Mouse (Mus musculus) bone marrow, adult 2 months (tissue): ENCODE results near the gene Wls. TPM values are rescaled to one million over a fixed set of nuclear protein-coding genes. Genes with fewer than 3 reads are reported as not detected.

Experiments used
- H3K27ac ChIP-seq: fragments of 200-500 bp; 2 replicates; pipeline ENCODE4 v1.5.1; 2012; ENCODE audit warnings: low read depth, mild to moderate bottlenecking, control low read depth, inconsistent platforms, low read length; ENCODE audit not compliant: control insufficient read depth, poor library complexity, insufficient read depth
- H3K4me1 ChIP-seq: fragments of 200-500 bp; 2 replicates; pipeline ENCODE4 v1.6.1; 2011; ENCODE audit warnings: low read length; ENCODE audit not compliant: control insufficient read depth, insufficient read depth
- H3K4me3 ChIP-seq: fragments of 200-500 bp; replicated peaks from 2 replicates; pipeline ENCODE3; 2011; ENCODE audit warnings: mild to moderate bottlenecking, low read depth, low read length, control low read depth; ENCODE audit not compliant: control insufficient read depth
- CTCF ChIP-seq: fragments of 200-500 bp; IDR thresholded peaks from 2 replicates; pipeline ENCODE4 v1.5.1; 2011; ENCODE audit warnings: low read length, control low read depth; ENCODE audit not compliant: control insufficient read depth, insufficient read depth
- POLR2A ChIP-seq: fragments of 200-500 bp; IDR thresholded peaks from 2 replicates; pipeline ENCODE4 v1.6.1; 2011; ENCODE audit warnings: low read depth, mild to moderate bottlenecking, control low read depth, low read length, borderline replicate concordance; ENCODE audit not compliant: control insufficient read depth
- WGBS: fragments of 180-500 bp; shearing (Covaris S2); methylation state at CpG from one replicate; pipeline ENCODE4 v1.1.7; 2018; 5-methylcytosine and 5-hydroxymethylcytosine counted together
- polyA plus RNA-seq: library from polyadenylated mRNA; stranded (reverse); fragments of >200 nt; gene quantifications from 2 replicates; pipeline ENCODE4 v1.2.4, GENCODE M21; 2011; ENCODE audit warnings: low replicate concordance; ENCODE audit not compliant: missing spikeins, insufficient read depth, insufficient read length

The Wls gene
- polyA plus RNA-seq, 1 experiment: 17.2 TPM

- Histone ChIP-seq H3K4me3 (no peak overlapping the region), H3K27ac (no peak overlapping the region), H3K4me1 (no peaks in the 10 kb centered on the region)
- TF ChIP-seq CTCF (no peak), POLR2A (no peak)
Observed at GRCm38 (mm10) chr3:159848156-159848555, 8.7 kb downstream of the Wls start.

- 89% methylated on average over 2 of the region's 2 CpGs for WGBS
- TF ChIP-seq CTCF: no peak
- TF ChIP-seq POLR2A: no peak
- Histone ChIP-seq H3K4me3 (no peak overlapping the region), H3K27ac (no peak overlapping the region), H3K4me1 (no peaks in the 10 kb centered on the region)
Observed at GRCm38 (mm10) chr3:159851476-159851875, 12.0 kb downstream of the Wls start.

DNA sequence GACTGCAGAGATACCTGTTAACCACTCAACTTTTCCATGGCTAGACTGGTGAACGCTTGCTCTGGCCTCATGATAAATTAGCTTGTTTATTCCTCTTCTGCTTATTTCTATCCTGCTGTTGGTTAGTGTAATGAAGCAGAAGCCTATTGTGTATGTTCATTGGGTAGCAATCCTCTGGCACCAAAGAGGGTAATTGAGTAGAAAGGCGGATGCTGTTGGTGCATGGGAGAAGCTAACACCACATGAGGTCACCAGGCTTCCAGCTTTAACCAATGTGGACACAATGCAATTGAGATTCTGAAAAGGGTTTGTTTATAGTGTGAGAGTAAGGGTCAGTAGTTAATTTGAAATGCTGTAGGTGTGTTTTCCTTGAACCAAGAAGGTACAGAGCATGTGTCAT, 12.5 kb downstream of the Wls start:
- Histone ChIP-seq H3K4me3 (no peak overlapping the region), H3K27ac (no peak overlapping the region), H3K4me1 (no peaks in the 10 kb centered on the region)
- no peak for TF ChIP-seq POLR2A
- no peak for TF ChIP-seq CTCF
- 79% methylated on average over 2 of the region's 2 CpGs for WGBS

GRCm38 (mm10) chr3:159857112-159857511, 17.6 kb downstream of the Wls start:
- no peak for TF ChIP-seq CTCF
- no peak for TF ChIP-seq POLR2A
- no peaks in the 10 kb centered on the region for H3K4me1 ChIP-seq
- 69% methylated on average over 1 of the region's 1 CpGs for WGBS

DNA sequence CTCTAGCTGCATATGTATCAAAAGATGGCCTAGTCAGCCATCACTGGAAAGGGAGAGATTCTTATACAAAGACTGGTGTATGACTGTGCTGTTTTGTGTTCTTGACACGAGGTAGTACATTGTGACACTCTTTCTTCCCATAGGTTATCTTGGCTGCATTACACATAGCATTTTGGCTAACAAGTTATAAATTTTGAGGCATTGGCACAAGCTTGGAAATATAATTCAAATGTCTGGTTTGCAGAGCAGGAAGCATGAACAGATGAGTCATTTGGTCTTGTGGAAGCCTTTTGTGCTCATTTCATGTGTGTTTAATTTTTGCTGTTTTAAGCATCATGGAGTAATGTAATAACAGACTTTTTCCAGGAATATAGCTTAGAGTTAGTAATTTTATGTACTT, 26.2 kb downstream of the Wls start:
- Histone ChIP-seq H3K4me1 (no peaks in the 10 kb centered on the region), H3K4me3 (no peak overlapping the region), H3K27ac (no peak overlapping the region)
- 39% methylated on average over 1 of the region's 1 CpGs for WGBS
- no peak for TF ChIP-seq CTCF
- TF ChIP-seq POLR2A: no peak

More at GRCm38 (mm10) chr3:159857112-159857511, 17.6 kb downstream of the Wls start:
- Histone ChIP-seq H3K4me3 (no peak overlapping the region), H3K27ac (no peak overlapping the region)

GRCm38 (mm10) chr3:159878983-159879382, 39.5 kb downstream of the Wls start:
- TF ChIP-seq POLR2A (no peak), CTCF (no peak)
- Histone ChIP-seq H3K4me3 (no peak overlapping the region), H3K4me1 (no peaks in the 10 kb centered on the region), H3K27ac (no peak overlapping the region)

DNA sequence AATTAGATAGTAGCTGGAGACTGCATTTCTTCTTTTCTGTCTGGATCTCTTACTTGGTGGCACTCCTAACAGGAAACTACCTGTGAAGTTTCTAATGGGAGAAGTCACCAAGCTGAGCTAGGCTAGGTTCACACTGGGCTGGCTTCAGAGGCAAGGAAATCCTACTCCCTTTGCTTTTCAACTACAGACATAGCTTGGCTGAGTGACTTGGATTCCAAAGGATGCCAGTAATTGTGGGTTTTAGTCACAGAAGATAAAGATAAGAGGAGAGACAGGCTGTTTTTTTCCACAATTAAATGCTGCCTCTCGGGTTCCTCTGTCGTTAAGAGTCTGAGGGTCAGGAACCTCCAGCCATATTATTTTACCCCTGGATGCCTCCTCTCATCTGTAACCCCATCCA, 43.9 kb downstream of the Wls start:
- Histone ChIP-seq H3K4me3 (no peak overlapping the region), H3K27ac (no peak overlapping the region), H3K4me1 (no peaks in the 10 kb centered on the region; the same call in 1 of the 2 replicates)
- WGBS: 65% methylated on average over 2 of the region's 2 CpGs
- no peak for TF ChIP-seq CTCF
- no peak for TF ChIP-seq POLR2A

DNA sequence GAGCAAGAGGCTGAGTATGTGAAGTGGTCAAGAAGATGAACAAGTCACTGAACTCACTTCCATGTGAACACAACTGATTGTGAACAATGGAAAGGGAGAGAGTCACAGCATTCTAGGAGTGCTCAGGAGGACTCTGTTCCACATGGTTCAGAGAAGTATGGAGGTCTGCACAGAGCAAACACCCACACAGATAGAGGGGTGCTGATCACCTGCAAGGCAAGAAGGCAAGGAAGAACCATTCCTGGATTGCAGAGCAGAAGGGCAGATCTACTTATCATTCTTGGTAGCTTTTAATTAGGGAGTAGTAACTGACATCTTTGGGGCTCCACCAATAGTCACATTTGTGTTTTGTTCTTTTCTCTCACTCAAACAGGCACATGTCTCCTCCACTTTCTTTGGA, 45.3 kb downstream of the Wls start:
- H3K4me3 ChIP-seq: no peak overlapping the region
- TF ChIP-seq CTCF: no peak
- H3K4me1 ChIP-seq: no peaks in the 10 kb centered on the region; the same call in 1 of the 2 replicates
- H3K27ac ChIP-seq: no peak overlapping the region

GRCm38 (mm10) chr3:159885271-159885670, 45.8 kb downstream of the Wls start:
- Histone ChIP-seq H3K4me3 (no peak overlapping the region), H3K27ac (no peak overlapping the region), H3K4me1 (no peaks in the 10 kb centered on the region; the same call in 1 of the 2 replicates)
- TF ChIP-seq CTCF (no peak), POLR2A (no peak)
- 20% methylated on average over 3 of the region's 3 CpGs for WGBS
